Mouse (Mus musculus): ENCODE results near the gene Eif3a. TPM values are rescaled to one million over a fixed set of nuclear protein-coding genes. Genes with fewer than 3 reads are reported as not detected.

Eif3a gene
- polyA plus RNA-seq (2012; ENCODE audit: low replicate concordance): 20.2 and 78.4 TPM in 2 replicates

GRCm38 (mm10) chr19:60790551-60791161 lies at the start of gene Eif3a:
TSS of gene Eif3a (minus strand) at chr19:60790658.

GRCm38 (mm10) chr19:60811098-60812035 lies 20.9 kb upstream of the Eif3a start, which contains the start of gene Fam45a:
TSS of gene Fam45a (plus strand) at chr19:60811585.

GRCm38 (mm10) chr19:60755438-60756191 lies 34.8 kb downstream of the Eif3a start, which contains the start of gene Nanos1:
TSS of gene Nanos1 (plus strand) at chr19:60755987.

Other genes starting within 250 kb of the Eif3a start
- gene Cacul1, start 209.6 kb downstream of the Eif3a start, polyA plus RNA-seq (2012; ENCODE audit: low replicate concordance): 27.4 and 45.2 TPM in 2 replicates
- 6.7 and 11.5 TPM in 2 replicates for gene Nanos1, start 34.7 kb downstream of the Eif3a start, polyA plus RNA-seq (2012; ENCODE audit: low replicate concordance)
- 1.1 and 4.1 TPM in 2 replicates for gene Fam45a, start 20.9 kb upstream of the Eif3a start, polyA plus RNA-seq (2012; ENCODE audit: low replicate concordance)
- gene Sfxn4, start 70.8 kb upstream of the Eif3a start, polyA plus RNA-seq (2012; ENCODE audit: low replicate concordance): 0.11 TPM in 1 of 2 replicates, not detected in the other
- 14.3 and 21.4 TPM in 2 replicates for gene Prdx3, start 83.9 kb upstream of the Eif3a start, polyA plus RNA-seq (2012; ENCODE audit: low replicate concordance)
- 1.2 TPM in 2 replicates for gene Grk5, start 99.1 kb upstream of the Eif3a start, polyA plus RNA-seq (2012; ENCODE audit: low replicate concordance)